Mouse (Mus musculus) olfactory bulb, adult 2 months (tissue): ENCODE measurements at regions not wholly inside any gene's neighbourhood (a gene's known extent, or its start where the extent isn't known, plus 50 kb on each side); places are given as distances from the start of the nearest gene placed in this dataset.

ENCODE experiments used
- H3K27ac ChIP-seq: fragments of 200-500 bp; 2 replicates; pipeline ENCODE4 v1.5.1; 2012; ENCODE audit warnings: low read depth, low read length; ENCODE audit not compliant: insufficient read depth
- H3K4me1 ChIP-seq: fragments of 200-500 bp; 2 replicates; pipeline ENCODE4 v1.6.1; 2012; ENCODE audit warnings: low read length; ENCODE audit not compliant: control insufficient read depth, insufficient read depth
- H3K4me3 ChIP-seq: fragments of 200-500 bp; 2 replicates; pipeline ENCODE4 v1.5.1; 2012; ENCODE audit warnings: mild to moderate bottlenecking, low read depth, low read length, moderate library complexity; ENCODE audit not compliant: insufficient read depth
- CTCF ChIP-seq: fragments of 200-500 bp; IDR thresholded peaks from 2 replicates; pipeline ENCODE4 v1.5.1; 2012; ENCODE audit warnings: low read depth, mild to moderate bottlenecking, low read length, moderate library complexity; ENCODE audit not compliant: insufficient read depth
- POLR2A ChIP-seq: fragments of 200-500 bp; IDR thresholded peaks from 2 replicates; pipeline ENCODE4 v1.6.1; 2012; ENCODE audit warnings: mild to moderate bottlenecking, low read depth, low read length, moderate library complexity; ENCODE audit not compliant: insufficient read depth
- WGBS: fragments of 180-500 bp; shearing (Covaris S2); methylation state at CpG from one replicate; pipeline ENCODE4 v1.1.7; 2018; 5-methylcytosine and 5-hydroxymethylcytosine counted together

GRCm38 (mm10) chr12:9212211-9212610 lies 182.4 kb downstream of the Ttc32 start:
- TF ChIP-seq POLR2A (no peak), CTCF (no peak)
- Histone ChIP-seq H3K27ac (no peak overlapping the region), H3K4me1 (no peaks in the 10 kb centered on the region), H3K4me3 (no peak overlapping the region)
- whole genome bisulfite sequencing, result 97% methylated on average over 1 of the region's 1 CpGs

- TF ChIP-seq POLR2A (no peak), CTCF (no peak)
- no peaks in the 10 kb centered on the region for H3K4me1 ChIP-seq
- WGBS, result 41% methylated on average over 5 of the region's 5 CpGs
- H3K27ac ChIP-seq, result no peak overlapping the region
- H3K4me3 ChIP-seq, result no peak overlapping the region
These were observed 195.2 kb downstream of the Ttc32 start for GRCm38 (mm10) chr12:9224971-9225370.

GRCm38 (mm10) chr12:9227901-9228300 lies 198.1 kb downstream of the Ttc32 start:
- TF ChIP-seq POLR2A (no peak), CTCF (no peak)
- 90% methylated on average over 5 of the region's 5 CpGs for WGBS
- no peaks in the 10 kb centered on the region for H3K4me1 ChIP-seq
- no peak overlapping the region for H3K4me3 ChIP-seq
- no peak overlapping the region for H3K27ac ChIP-seq

- Histone ChIP-seq H3K4me1 (no peaks in the 10 kb centered on the region), H3K27ac (no peak overlapping the region), H3K4me3 (no peak overlapping the region)
- WGBS, result 34% methylated on average over 2 of the region's 2 CpGs
- TF ChIP-seq CTCF, result no peak
- no peak for TF ChIP-seq POLR2A
These were observed 198.7 kb downstream of the Ttc32 start for GRCm38 (mm10) chr12:9228486-9228885.

- TF ChIP-seq POLR2A, result no peak
- no peak for TF ChIP-seq CTCF
- no peaks in the 10 kb centered on the region for H3K4me1 ChIP-seq
- no peak overlapping the region for H3K4me3 ChIP-seq
- H3K27ac ChIP-seq, result no peak overlapping the region
- WGBS, result 77% methylated on average over 4 of the region's 4 CpGs
These were observed 200.2 kb downstream of the Ttc32 start for GRCm38 (mm10) chr12:9229981-9230380.

- Histone ChIP-seq H3K4me1 (no peaks in the 10 kb centered on the region), H3K4me3 (no peak overlapping the region), H3K27ac (no peak overlapping the region)
- WGBS, result 85% methylated on average over 5 of the region's 5 CpGs
- no peak for TF ChIP-seq POLR2A
- no peak for TF ChIP-seq CTCF
These were observed 200.8 kb downstream of the Ttc32 start for GRCm38 (mm10) chr12:9230576-9230975.

- TF ChIP-seq CTCF, result no peak
- no peak for TF ChIP-seq POLR2A
- no peak overlapping the region for H3K4me3 ChIP-seq
- H3K4me1 ChIP-seq, result no peaks in the 10 kb centered on the region
- H3K27ac ChIP-seq, result no peak overlapping the region
These were observed 202.6 kb downstream of the Ttc32 start for GRCm38 (mm10) chr12:9232431-9232830.

GRCm38 (mm10) chr12:9235866-9236265 lies 206.1 kb downstream of the Ttc32 start:
- no peak overlapping the region for H3K4me3 ChIP-seq
- TF ChIP-seq CTCF, result no peak
- TF ChIP-seq POLR2A, result no peak
- no peak overlapping the region for H3K27ac ChIP-seq
- no peaks in the 10 kb centered on the region for H3K4me1 ChIP-seq
- 77% methylated on average over 4 of the region's 4 CpGs for WGBS

GRCm38 (mm10) chr12:9237538-9237937 lies 207.7 kb downstream of the Ttc32 start:
- no peak overlapping the region for H3K4me3 ChIP-seq
- H3K4me1 ChIP-seq, result no peaks in the 10 kb centered on the region
- no peak for TF ChIP-seq POLR2A
- TF ChIP-seq CTCF, result no peak
- no peak overlapping the region for H3K27ac ChIP-seq
- WGBS, result 57% methylated on average over 6 of the region's 6 CpGs

- no peak overlapping the region for H3K4me3 ChIP-seq
- 81% methylated on average over 1 of the region's 1 CpGs for WGBS
- no peak for TF ChIP-seq POLR2A
- TF ChIP-seq CTCF, result no peak
These were observed 208.2 kb downstream of the Ttc32 start for GRCm38 (mm10) chr12:9237955-9238354.

GRCm38 (mm10) chr12:9247506-9247905 lies 217.7 kb downstream of the Ttc32 start:
- H3K27ac ChIP-seq, result no peak overlapping the region
- 84% methylated on average over 5 of the region's 5 CpGs for WGBS
- H3K4me3 ChIP-seq, result no peak overlapping the region
- H3K4me1 ChIP-seq, result no peaks in the 10 kb centered on the region
- TF ChIP-seq CTCF (no peak), POLR2A (no peak)

More at GRCm38 (mm10) chr12:9237955-9238354, 208.2 kb downstream of the Ttc32 start:
- no peak overlapping the region for H3K27ac ChIP-seq
- no peaks in the 10 kb centered on the region for H3K4me1 ChIP-seq
